Mouse (Mus musculus): ENCODE measurements around the gene Cmtm6. TPM values are rescaled to one million over a fixed set of nuclear protein-coding genes. Genes with fewer than 3 reads are reported as not detected.

Gene Cmtm6
- polyA plus RNA-seq (2012; rRNA removed; ENCODE audit: low replicate concordance) = 50.2 and 62.5 TPM in 2 replicates

DNA sequence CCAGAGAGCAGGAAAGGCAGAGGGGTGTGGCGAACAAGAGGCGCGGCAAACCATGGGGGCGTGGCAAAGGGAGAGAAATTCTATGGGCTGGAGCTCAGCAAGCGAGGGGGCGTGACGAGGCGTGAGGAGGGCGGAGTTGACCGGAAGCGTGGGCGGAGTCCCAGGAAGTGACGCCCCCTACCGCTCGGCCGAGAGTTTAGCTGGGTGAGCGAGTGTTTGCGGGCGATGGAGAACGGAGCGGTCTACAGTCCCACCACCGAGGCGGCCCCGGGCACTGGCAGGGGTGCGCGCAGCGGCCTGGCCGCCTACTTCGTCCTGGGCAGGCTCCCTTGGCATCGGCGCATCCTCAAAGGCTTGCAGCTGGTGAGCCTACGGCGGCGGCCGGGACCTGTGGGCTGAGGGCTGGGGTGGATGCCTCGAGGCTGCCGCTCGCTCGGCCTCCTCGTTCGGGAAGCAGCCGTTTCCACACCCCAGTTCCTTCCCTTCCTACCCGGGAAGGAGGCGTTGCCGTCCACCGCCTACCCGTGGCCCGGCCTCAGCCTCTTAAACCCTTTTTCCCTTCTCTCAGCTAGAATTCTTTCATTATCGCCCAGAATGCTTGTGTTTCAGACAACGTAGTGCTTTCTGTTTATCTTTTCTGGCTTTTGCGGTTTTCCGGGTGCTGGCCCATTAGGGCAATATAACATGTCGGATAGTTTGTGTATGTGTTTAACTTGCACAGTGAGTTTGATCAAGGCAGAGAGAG lies at the start of gene Cmtm6:
Gene Cmtm6 (plus strand): TSS at position 106 of the 745 bp plus-strand sequence.

DNA sequence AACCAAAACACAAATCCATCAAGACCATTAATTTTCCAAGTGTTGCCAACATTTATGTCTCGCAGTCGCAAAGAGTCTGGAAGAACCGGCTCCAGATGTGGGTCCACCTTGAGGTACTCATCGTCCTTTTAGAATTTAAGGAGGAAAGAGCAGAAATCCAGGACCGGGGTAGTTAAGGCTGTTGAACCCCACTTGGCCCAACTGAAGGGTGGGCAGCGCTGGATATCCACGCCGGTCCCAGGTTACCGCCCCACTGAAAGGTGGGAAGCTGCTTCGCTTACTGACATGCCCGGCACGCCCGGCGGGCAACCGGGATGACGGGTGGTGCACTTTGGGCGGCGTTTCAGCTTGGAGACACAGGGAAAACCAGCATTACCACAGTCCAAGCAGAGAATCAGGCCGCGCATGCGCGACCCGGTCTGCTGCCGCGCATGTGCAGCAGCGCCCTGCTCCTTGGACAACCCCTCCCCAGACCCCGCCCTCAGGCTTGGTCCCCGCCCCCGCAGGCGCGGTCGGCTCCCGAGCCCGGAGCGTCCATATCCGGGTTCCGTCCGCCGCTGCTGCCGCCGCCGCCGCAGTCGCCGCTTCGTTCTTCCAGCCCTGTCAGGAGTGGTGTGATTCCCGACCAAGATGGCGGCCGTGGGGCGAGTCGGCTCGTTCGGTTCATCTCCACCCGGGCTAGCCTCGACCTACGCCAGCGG lies 42.5 kb upstream of the Cmtm6 start, which contains the start of gene Dync1li1:
Gene Dync1li1 (plus strand): TSS at position 539 of the 701 bp plus-strand sequence.

DNA sequence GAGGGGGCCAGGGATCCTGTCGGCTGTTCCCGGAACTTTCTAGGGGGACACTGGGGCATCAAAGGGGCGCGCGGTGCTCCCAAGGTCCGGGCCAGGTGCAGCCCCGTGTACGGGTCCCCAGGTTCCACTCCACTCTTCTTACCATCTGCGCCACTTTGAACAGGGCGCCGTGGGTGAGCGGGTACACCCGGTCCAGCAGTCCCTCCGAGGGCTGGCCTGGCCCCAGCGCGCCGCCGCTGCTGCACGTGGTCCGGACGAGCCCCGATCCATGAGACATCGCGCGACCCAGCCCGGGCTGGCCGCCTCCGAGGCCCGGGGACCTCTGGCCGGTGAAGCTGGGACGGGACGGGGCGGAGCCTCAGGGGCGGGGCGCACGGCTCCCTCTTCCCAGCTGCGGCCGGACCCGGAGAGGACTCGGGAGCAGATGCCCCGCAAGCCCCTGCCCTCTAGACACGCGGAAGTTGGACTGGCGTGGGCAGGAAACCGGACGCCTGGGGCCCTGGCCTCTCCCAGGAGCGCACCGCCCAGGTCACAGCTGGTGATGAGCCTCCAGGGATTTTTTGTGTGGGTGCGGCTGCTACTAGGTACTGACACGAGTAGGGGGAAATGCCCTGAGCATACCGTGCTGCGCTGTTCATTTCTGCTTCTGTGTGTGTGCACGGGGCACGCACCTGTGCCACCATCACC lies 50.8 kb downstream of the Cmtm6 start, which contains the start of gene Cmtm7:
Gene Cmtm7 (minus strand): TSS at position 331 of the 687 bp plus-strand sequence.

Other genes starting within 250 kb of the Cmtm6 start
- gene Ccr4, start 226.2 kb upstream of the Cmtm6 start, polyA plus RNA-seq (2012; rRNA removed; ENCODE audit: low replicate concordance) = 4.1 and 4.3 TPM in 2 replicates
- not detected in 2 replicates for gene C130032M10Rik, start 215.4 kb upstream of the Cmtm6 start, polyA plus RNA-seq (2012; rRNA removed; ENCODE audit: low replicate concordance)
- gene Trim71, start 166.7 kb upstream of the Cmtm6 start, polyA plus RNA-seq (2012; rRNA removed; ENCODE audit: low replicate concordance) = not detected in 2 replicates
- gene Cnot10, start 90.9 kb upstream of the Cmtm6 start, polyA plus RNA-seq (2012; rRNA removed; ENCODE audit: low replicate concordance) = 19.8 and 28.9 TPM in 2 replicates
- gene Dync1li1, start 42.3 kb upstream of the Cmtm6 start, polyA plus RNA-seq (2012; rRNA removed; ENCODE audit: low replicate concordance) = 13.1 and 14.6 TPM in 2 replicates
- gene Cmtm7, start 50.7 kb downstream of the Cmtm6 start, polyA plus RNA-seq (2012; rRNA removed; ENCODE audit: low replicate concordance) = 190 and 234 TPM in 2 replicates
- 46.7 and 62.7 TPM in 2 replicates for gene Cmtm8, start 113.0 kb downstream of the Cmtm6 start, polyA plus RNA-seq (2012; rRNA removed; ENCODE audit: low replicate concordance)
- 20.2 and 31.3 TPM in 2 replicates for gene Gpd1l, start 202.9 kb downstream of the Cmtm6 start, polyA plus RNA-seq (2012; rRNA removed; ENCODE audit: low replicate concordance)
- 2.0 and 2.8 TPM in 2 replicates for gene Osbpl10, start 247.5 kb downstream of the Cmtm6 start, polyA plus RNA-seq (2012; rRNA removed; ENCODE audit: low replicate concordance)

Measured in mammary gland, adult 2 months (tissue).